Mouse (Mus musculus): Measurements from ENCODE around the gene Pex10.

- TF ChIP-seq CTCF (IDR thresholded peaks at IDR 0.05; ENCODE audit: low read depth) (no peak), EP300 (IDR thresholded peaks at IDR 0.05; ENCODE audit: low read depth) (no peak)
Observed at GRCm38 (mm10) chr4:155063895-155064294, 2.9 kb upstream of the Pex10 start.
